Mouse (Mus musculus): Measurements from ENCODE around the gene Mast2.

GRCm38 (mm10) chr4:116291561-116291960 is 172.4 kb downstream of the Mast2 start:
- TF ChIP-seq EP300 (IDR thresholded peaks at IDR 0.05; ENCODE audit: low read depth) (no peak), CTCF (IDR thresholded peaks at IDR 0.05; ENCODE audit: low read depth) (no peak)

All from liver, postnatal 0 days (tissue).